In genomic region chr6:134897443-134898094, GRCm38 (mm10) we compare ENCODE assay signal across 8 mouse cellular contexts. TPM values are rescaled to one million over a fixed set of nuclear protein-coding genes. Genes with fewer than 3 reads are reported as not detected.
DNase-seq lines count a peak whose midpoint lies in the region; ATAC-seq and TF ChIP-seq lines count a peak whose summit lies in the region.

No protein-coding gene starts in this region.

- ATAC-seq in forebrain, embryonic 12.5 days (ENCODE audit: low FRiP score), result peak; percentile 94
- peak; percentile 92 for ATAC-seq in heart, postnatal 0 days (ENCODE audit: insufficient read depth, low read depth)
- peak; percentile 89 for ATAC-seq in liver, embryonic 15.5 days (ENCODE audit: insufficient read depth)
- peak; percentile 91 for ATAC-seq in neural tube, embryonic 11.5 days (ENCODE audit: insufficient read depth, low FRiP score, low TSS enrichment)
- ATAC-seq in stomach, embryonic 16.5 days (ENCODE audit: insufficient read depth, low FRiP score), result peak; percentile 94

- no peaks in the 10 kb centered on the region for H3K27me3 ChIP-seq in ES-Bruce4 (ENCODE audit: control insufficient read depth, insufficient read depth, low read length, poor library complexity, severe bottlenecking)
- no peaks in the 10 kb centered on the region for H3K27me3 ChIP-seq in forebrain, embryonic 12.5 days
- no peaks in the 10 kb centered on the region for H3K27me3 ChIP-seq in heart, postnatal 0 days (ENCODE audit: control insufficient read depth, insufficient read depth, low read length)
- H3K27me3 ChIP-seq in liver, embryonic 15.5 days, result no peaks in the 10 kb centered on the region
- H3K27me3 ChIP-seq in neural tube, embryonic 11.5 days (ENCODE audit: control insufficient read depth, insufficient read depth, low read length), result no peaks in the 10 kb centered on the region
- H3K27me3 ChIP-seq in stomach, embryonic 16.5 days (ENCODE audit: control insufficient read depth, insufficient read depth, low read length), result no peaks in the 10 kb centered on the region

- TF ChIP-seq EP300 in ES-Bruce4 (IDR thresholded peaks at IDR 0.05; ENCODE audit: insufficient read depth, low read depth, low read length), result peak; percentile 78; the same call in 1 of the 2 replicates
- peak; percentile 72; the same call in 1 of the 2 replicates for TF ChIP-seq EP300 in heart, postnatal 0 days (IDR thresholded peaks at IDR 0.05; ENCODE audit: low read depth)

- H3K9me3 ChIP-seq in ES-Bruce4 (replicated peaks; ENCODE audit: control insufficient read depth, insufficient read depth, low read length, poor library complexity, severe bottlenecking), result no peaks in the 10 kb centered on the region
- no peaks in the 10 kb centered on the region for H3K9me3 ChIP-seq in forebrain, embryonic 12.5 days
- H3K9me3 ChIP-seq in heart, postnatal 0 days (replicated peaks; ENCODE audit: control insufficient read depth, low read length), result no peaks in the 10 kb centered on the region
- no peaks in the 10 kb centered on the region for H3K9me3 ChIP-seq in liver, embryonic 15.5 days (replicated peaks)
- H3K9me3 ChIP-seq in neural tube, embryonic 11.5 days (ENCODE audit: control insufficient read depth, low read length), result no peaks in the 10 kb centered on the region
- H3K9me3 ChIP-seq in stomach, embryonic 16.5 days (replicated peaks; ENCODE audit: control insufficient read depth, low read length), result no peaks in the 10 kb centered on the region

- H3K4me2 ChIP-seq in forebrain, embryonic 12.5 days, result peak overlapping the region; percentile 76
- H3K4me2 ChIP-seq in heart, postnatal 0 days (ENCODE audit: low read depth, low read length), result peak overlapping the region; percentile 80
- peak overlapping the region; percentile 93 for H3K4me2 ChIP-seq in liver, embryonic 15.5 days
- peak overlapping the region; percentile 49 for H3K4me2 ChIP-seq in neural tube, embryonic 11.5 days (ENCODE audit: low read depth)
- peak overlapping the region; percentile 76 for H3K4me2 ChIP-seq in stomach, embryonic 16.5 days (ENCODE audit: low read depth, low read length)

- TF ChIP-seq CTCF in ES-Bruce4 (IDR thresholded peaks at IDR 0.05; ENCODE audit: low read depth, low read length), result no peak
- TF ChIP-seq CTCF in heart, postnatal 0 days (IDR thresholded peaks at IDR 0.05; ENCODE audit: low read depth), result no peak

- peaks cover 3% of the 10 kb centered on the region for H3K36me3 ChIP-seq in ES-Bruce4 (ENCODE audit: control insufficient read depth, insufficient read depth, low read length, poor library complexity, severe bottlenecking)
- H3K36me3 ChIP-seq in forebrain, embryonic 12.5 days (replicated peaks), result no peaks in the 10 kb centered on the region
- H3K36me3 ChIP-seq in heart, postnatal 0 days (replicated peaks; ENCODE audit: control insufficient read depth, insufficient read depth, low read length), result no peaks in the 10 kb centered on the region
- no peaks in the 10 kb centered on the region for H3K36me3 ChIP-seq in liver, embryonic 15.5 days (replicated peaks)
- H3K36me3 ChIP-seq in neural tube, embryonic 11.5 days (ENCODE audit: control insufficient read depth, insufficient read depth, low read length), result no peaks in the 10 kb centered on the region
- H3K36me3 ChIP-seq in stomach, embryonic 16.5 days (ENCODE audit: control insufficient read depth, insufficient read depth, low read length), result no peaks in the 10 kb centered on the region

- peak overlapping the region; percentile 75 for H3K4me3 ChIP-seq in ES-Bruce4 (ENCODE audit: low read depth, low read length)
- peak overlapping the region; percentile 63 for H3K4me3 ChIP-seq in forebrain, embryonic 12.5 days (replicated peaks)
- H3K4me3 ChIP-seq in heart, postnatal 0 days (ENCODE audit: low read depth, low read length), result peak overlapping the region; percentile 72
- H3K4me3 ChIP-seq in liver, embryonic 15.5 days (replicated peaks), result peak overlapping the region; percentile 73
- H3K4me3 ChIP-seq in neural tube, embryonic 11.5 days (ENCODE audit: low read depth, low read length), result peak overlapping the region; percentile 54
- peak overlapping the region; percentile 80 for H3K4me3 ChIP-seq in stomach, embryonic 16.5 days (replicated peaks; ENCODE audit: low read length)

- no peaks in the 10 kb centered on the region for H3K4me1 ChIP-seq in ES-Bruce4 (ENCODE audit: control insufficient read depth, insufficient read depth, low read length)
- peaks cover 17% of the 10 kb centered on the region for H3K4me1 ChIP-seq in forebrain, embryonic 12.5 days
- peaks cover 13% of the 10 kb centered on the region for H3K4me1 ChIP-seq in heart, postnatal 0 days (ENCODE audit: control insufficient read depth, insufficient read depth)
- H3K4me1 ChIP-seq in liver, embryonic 15.5 days (replicated peaks), result peaks cover 41% of the 10 kb centered on the region
- H3K4me1 ChIP-seq in neural tube, embryonic 11.5 days (ENCODE audit: control insufficient read depth, insufficient read depth, low read length), result peaks cover 6% of the 10 kb centered on the region; the same call in 1 of the 2 replicates
- H3K4me1 ChIP-seq in stomach, embryonic 16.5 days (ENCODE audit: control insufficient read depth, insufficient read depth, low read length), result peaks cover 8% of the 10 kb centered on the region; the same call in 1 of the 2 replicates

- H3K9ac ChIP-seq in ES-Bruce4 (ENCODE audit: low read depth, poor library complexity, severe bottlenecking), result peak overlapping the region; percentile 77
- peak overlapping the region; percentile 78 for H3K9ac ChIP-seq in forebrain, embryonic 12.5 days
- peak overlapping the region; percentile 92 for H3K9ac ChIP-seq in heart, postnatal 0 days (replicated peaks; ENCODE audit: low read depth, low read length)
- H3K9ac ChIP-seq in liver, embryonic 15.5 days, result peak overlapping the region; percentile 76
- H3K9ac ChIP-seq in neural tube, embryonic 11.5 days (ENCODE audit: low read length), result peak overlapping the region; percentile 88
- H3K9ac ChIP-seq in stomach, embryonic 16.5 days (ENCODE audit: low read length), result peak overlapping the region; percentile 91

- peak; percentile 94 for TF ChIP-seq POLR2A in ES-Bruce4 (IDR thresholded peaks at IDR 0.05; ENCODE audit: insufficient read depth, low read length)

- under 1% methylated on average over 38 of the region's 38 CpGs for WGBS in forebrain, embryonic 12.5 days
- WGBS in heart, postnatal 0 days, result under 1% methylated on average over 38 of the region's 38 CpGs
- under 1% methylated on average over 38 of the region's 38 CpGs for WGBS in liver, embryonic 15.5 days (ENCODE audit: insufficient replicate concordance)
- under 1% methylated on average over 38 of the region's 38 CpGs for WGBS in neural tube, embryonic 11.5 days
- WGBS in stomach, embryonic 16.5 days, result under 1% methylated on average over 38 of the region's 38 CpGs

- peak overlapping the region; percentile 95 for H3K27ac ChIP-seq in ES-Bruce4 (ENCODE audit: insufficient read depth, low read length)
- H3K27ac ChIP-seq in forebrain, embryonic 12.5 days, result peak overlapping the region; percentile 100
- H3K27ac ChIP-seq in heart, postnatal 0 days (ENCODE audit: low read depth), result peak overlapping the region; percentile 100
- peak overlapping the region; percentile 100 for H3K27ac ChIP-seq in liver, embryonic 15.5 days (replicated peaks)
- H3K27ac ChIP-seq in neural tube, embryonic 11.5 days (ENCODE audit: low read depth, low read length), result peak overlapping the region; percentile 99
- peak overlapping the region; percentile 100 for H3K27ac ChIP-seq in stomach, embryonic 16.5 days (ENCODE audit: low read length)

- peak; percentile 94 for DNase-seq in c-Kit-positive CD71-positive TER-119-positive erythroid progenitor cells, embryonic 14.5 days (ENCODE audit: low spot score)
- DNase-seq in heart, postnatal 0 days (ENCODE audit: low spot score), result peak; percentile 88
- DNase-seq in kidney, postnatal 4 days, result peak; percentile 96 to 97
- DNase-seq in neural tube, embryonic 11.5 days (ENCODE audit: low spot score), result peak; percentile 98

RNA-seq across cellular contexts. Expression of gene Gpr19, which starts 0.8 kb away (rescaled TPM):
- 26.3 and 26.8 TPM in 2 replicates for polyA plus RNA-seq in ES-Bruce4 (2011; ENCODE audit: insufficient read depth, insufficient read length, low read depth, missing spikeins)
- polyA plus RNA-seq in forebrain, embryonic 12.5 days (2016; fragmentation: Nextera tagmentation; extraction: Ambion mirVana), result 38.5 and 45.6 TPM in 2 replicates
- 4.0 and 13.4 TPM in 2 replicates for total RNA-seq in heart, postnatal 0 days (2014; rRNA removed; ENCODE audit: low replicate concordance)
- polyA plus RNA-seq in heart, postnatal 0 days (2015; fragmentation: Nextera tagmentation; extraction: Ambion mirVana), result 7.6 and 9.4 TPM in 2 replicates
- polyA plus RNA-seq in liver, embryonic 15.5 days (2015; fragmentation: Nextera tagmentation; extraction: Ambion mirVana), result 5.6 and 5.7 TPM in 2 replicates
- 27.4 and 31.0 TPM in 2 replicates for polyA plus RNA-seq in neural tube, embryonic 11.5 days (2014; fragmentation: Nextera tagmentation; extraction: Ambion mirVana)
- polyA plus RNA-seq in stomach, embryonic 16.5 days (2015; fragmentation: Nextera tagmentation; extraction: Ambion mirVana), result 9.7 and 10.5 TPM in 2 replicates

RNA-seq across cellular contexts. Expression of gene Cdkn1b, which starts 22.6 kb away (rescaled TPM):
- polyA plus RNA-seq in ES-Bruce4 (2011; ENCODE audit: insufficient read depth, insufficient read length, low read depth, missing spikeins), result 37.2 and 38.4 TPM in 2 replicates
- 36.4 and 40.5 TPM in 2 replicates for polyA plus RNA-seq in forebrain, embryonic 12.5 days (2016; fragmentation: Nextera tagmentation; extraction: Ambion mirVana)
- total RNA-seq in heart, postnatal 0 days (2014; rRNA removed; ENCODE audit: low replicate concordance), result 42.9 and 65.1 TPM in 2 replicates
- 23.7 and 27.0 TPM in 2 replicates for polyA plus RNA-seq in heart, postnatal 0 days (2015; fragmentation: Nextera tagmentation; extraction: Ambion mirVana)
- polyA plus RNA-seq in liver, embryonic 15.5 days (2015; fragmentation: Nextera tagmentation; extraction: Ambion mirVana), result 13.3 and 14.1 TPM in 2 replicates
- polyA plus RNA-seq in neural tube, embryonic 11.5 days (2014; fragmentation: Nextera tagmentation; extraction: Ambion mirVana), result 17.8 and 20.7 TPM in 2 replicates
- 15.5 and 17.7 TPM in 2 replicates for polyA plus RNA-seq in stomach, embryonic 16.5 days (2015; fragmentation: Nextera tagmentation; extraction: Ambion mirVana)

Comparison
In these comparisons a context has a peak if more than half of its experiments do, and no peak if none do; other contexts are left out.
1. Peak in every context shown above with its lines: DNase-seq, ATAC-seq, H3K4me3 ChIP-seq and H3K27ac ChIP-seq.